Mouse (Mus musculus): Measurements from ENCODE around the gene Urb2.

GRCm38 (mm10) chr8:124011580-124011979, 9.7 kb upstream of the Urb2 start:
- TF ChIP-seq CTCF (conservative IDR thresholded peaks at IDR 0.05 in 1 of 2, IDR thresholded peaks at IDR 0.05 in 1 of 2; ENCODE audit: low read depth in 2 of 2, low read length in 2 of 2) (no peak), POLR2AphosphoS2 (IDR thresholded peaks at IDR 0.05; ENCODE audit: low read depth, low read length) (no peak), MAZ (IDR thresholded peaks at IDR 0.05; ENCODE audit: low read depth, low read length) (no peak), POLR2A (IDR thresholded peaks at IDR 0.05; ENCODE audit: low read depth, low read length) (no peak), MYC (IDR thresholded peaks at IDR 0.05; ENCODE audit: low read depth, low read length) (no peak), ELF1 (IDR thresholded peaks at IDR 0.05; ENCODE audit: low read depth, low read length) (no peak), BHLHE40 (IDR thresholded peaks at IDR 0.05; ENCODE audit: low read depth, low read length) (no peak), MXI1 (IDR thresholded peaks at IDR 0.05; ENCODE audit: low read depth, low read length) (no peak), EP300 (IDR thresholded peaks at IDR 0.05; ENCODE audit: low read length) (no peak)
